In genomic region chr7:38272551-38272950, GRCm38 (mm10) we compare ENCODE assay signal across 23 mouse cellular contexts.
"Had no signal": no experiment of that assay in that cellular context is flagged by ENCODE, and none has a peak within 500 bp of the region (broad histone marks: within the 10 kb centered on the region; RNA-seq: fewer than 3 reads in every experiment).

No protein-coding gene starts in this region.

- H3K9ac ChIP-seq: heart, embryonic 12.5 days; limb, embryonic 15.5 days; liver, embryonic 14.5 days had no signal

- H3K9me3 ChIP-seq: heart, embryonic 10.5 days; heart, embryonic 12.5 days; hindbrain, embryonic 10.5 days; hindbrain, embryonic 12.5 days; intestine, embryonic 15.5 days; limb, embryonic 13.5 days; limb, embryonic 15.5 days; liver, embryonic 12.5 days had no signal

- H3K27me3 ChIP-seq: heart, embryonic 12.5 days; hindbrain, embryonic 12.5 days; intestine, embryonic 15.5 days; limb, embryonic 13.5 days; limb, embryonic 15.5 days; liver, embryonic 12.5 days had no signal

- H3K27ac ChIP-seq: heart, embryonic 10.5 days; hindbrain, embryonic 10.5 days; hindbrain, embryonic 12.5 days; hindbrain, embryonic 14.5 days; intestine, embryonic 15.5 days; limb, embryonic 13.5 days; limb, embryonic 15.5 days; liver, embryonic 12.5 days; liver, embryonic 14.5 days had no signal

- ATAC-seq: inflammation-experienced regulatory T-cells, adult 6 months had no signal

- DNase-seq: gastrocnemius, postnatal 14 days; gastrocnemius, postnatal 36 days; heart, postnatal 10 days; heart, postnatal 4 days; kidney, adult 18-20 months; kidney, adult 8-10 months; kidney, postnatal 10 days; kidney, postnatal 25 days; kidney, postnatal 4 days; layer of hippocampus, adult 9-11 months; layer of hippocampus, postnatal 36 days; left cerebral cortex, postnatal 4 days had no signal
